Mouse (Mus musculus) testis, postnatal 14 days (tissue): Measurements from ENCODE around the gene 9330161L09Rik.
A peak's percentile ranks its signal among the peaks of the same experiment; 100 is the strongest.

ENCODE experiments used
- DNase-seq: peaks from one replicate; pipeline ENCODE4 v3.0.0; 2021; ENCODE audit warnings: low spot score

The 9330161L09Rik gene

GRCm38 (mm10) chr12:103389348-103389727 is 18.3 kb downstream of the 9330161L09Rik start:
- no peak for DNase-seq

DNA sequence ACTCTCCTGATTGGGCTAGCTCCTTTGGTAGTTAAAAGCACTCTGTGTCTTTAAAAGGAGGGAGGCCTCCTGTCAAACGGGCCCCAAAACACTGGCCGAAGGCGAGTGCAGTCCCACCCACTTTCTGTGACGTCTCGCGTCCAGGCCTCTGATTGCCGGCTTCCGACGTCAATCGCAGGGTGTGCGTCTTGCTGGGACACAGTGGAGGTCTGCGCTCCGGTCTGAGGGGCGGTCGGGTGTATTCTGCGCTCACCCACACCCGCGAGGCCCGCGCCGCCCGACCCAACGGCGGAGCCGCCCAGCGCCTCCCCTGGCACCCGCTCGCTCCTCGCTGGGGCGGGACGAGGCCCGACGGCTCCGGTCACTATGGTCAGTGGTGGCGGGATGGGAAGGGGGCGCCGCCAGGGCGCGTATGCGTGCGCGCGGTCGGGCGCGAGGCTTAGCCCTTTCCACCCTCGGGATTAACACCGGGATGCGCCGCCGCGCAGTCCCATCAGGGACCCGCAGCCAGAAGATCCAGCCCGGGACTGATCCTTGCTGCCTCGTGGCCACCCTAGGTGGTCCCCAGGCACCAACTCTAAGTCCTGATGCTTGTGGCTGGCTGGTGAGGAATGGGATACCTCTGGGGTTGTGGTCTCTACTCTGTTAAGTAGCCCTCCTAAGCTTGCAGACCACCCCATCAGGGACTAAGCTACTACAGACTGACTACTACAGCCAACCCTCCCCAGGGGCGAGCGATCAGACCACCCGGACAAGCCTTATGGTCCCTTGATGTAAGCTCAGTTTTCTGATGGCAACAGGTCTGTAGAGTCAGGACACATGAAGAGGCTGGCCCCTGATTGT is 18.9 kb downstream of the 9330161L09Rik start, which contains the start of gene Otub2:
TSS of gene Otub2 (plus strand) at position 178 of the 843 bp plus-strand sequence.
- peak; percentile 95 for DNase-seq

DNA sequence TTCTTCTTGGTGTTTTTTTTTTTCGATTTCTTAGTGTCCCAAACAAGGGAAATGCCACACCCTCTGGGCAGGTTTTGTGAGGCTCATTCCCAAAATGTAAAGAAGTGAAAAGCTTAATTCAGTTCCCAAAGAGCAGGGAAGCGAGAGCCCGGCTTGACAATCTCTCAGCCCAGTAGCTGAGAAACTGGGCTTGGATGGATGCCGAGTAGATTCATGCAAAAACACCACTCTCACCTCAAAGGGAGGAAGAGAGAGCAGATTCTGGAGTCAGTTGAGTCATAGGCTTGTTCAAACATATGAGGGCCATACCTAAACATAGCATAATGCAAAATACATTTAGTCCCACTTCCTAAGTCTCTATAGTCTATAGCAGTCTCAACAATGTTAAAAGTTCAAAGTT is 27.4 kb downstream of the 9330161L09Rik start:
- no peak for DNase-seq

DNA sequence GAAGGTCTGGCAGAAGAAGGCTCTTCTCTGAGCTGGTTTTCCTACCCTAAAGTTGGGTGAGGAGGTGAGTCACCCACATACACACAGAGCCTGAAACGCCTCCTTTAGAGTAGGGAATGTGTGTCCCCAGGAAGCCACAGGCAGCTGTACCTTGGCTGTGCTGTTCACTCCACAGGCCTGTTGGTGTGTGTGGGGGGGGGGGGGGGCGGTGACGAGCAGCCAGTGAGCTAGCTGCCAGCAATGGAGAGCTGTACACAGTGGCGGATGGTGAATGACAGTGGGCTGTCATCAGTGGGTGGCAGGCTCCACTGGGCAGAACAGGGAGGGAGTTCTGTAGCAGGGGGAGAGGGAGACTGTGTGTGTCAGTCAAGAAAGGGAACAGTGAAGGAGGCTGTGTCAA is 30.8 kb downstream of the 9330161L09Rik start:
- no peak for DNase-seq

DNA sequence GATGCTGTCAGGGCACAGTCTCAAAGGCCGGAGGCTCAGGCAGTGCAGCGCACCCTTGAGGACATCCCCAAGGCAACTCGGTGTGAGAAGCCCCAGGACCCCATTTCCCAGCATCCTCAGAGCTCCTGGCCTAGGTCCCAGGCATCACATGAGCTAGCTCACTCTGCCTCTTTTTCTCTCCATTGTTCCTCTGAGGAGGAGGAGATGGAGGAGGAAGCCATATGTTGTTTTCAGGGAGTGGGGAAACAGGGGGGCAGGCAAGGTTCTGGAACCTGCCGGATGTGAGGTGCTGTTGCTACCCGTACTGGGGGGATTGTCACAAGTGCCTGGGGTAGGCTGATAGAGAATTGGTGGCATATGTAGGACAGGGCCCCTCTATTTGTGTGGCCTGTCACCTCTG is 31.5 kb downstream of the 9330161L09Rik start:
- no peak for DNase-seq

DNA sequence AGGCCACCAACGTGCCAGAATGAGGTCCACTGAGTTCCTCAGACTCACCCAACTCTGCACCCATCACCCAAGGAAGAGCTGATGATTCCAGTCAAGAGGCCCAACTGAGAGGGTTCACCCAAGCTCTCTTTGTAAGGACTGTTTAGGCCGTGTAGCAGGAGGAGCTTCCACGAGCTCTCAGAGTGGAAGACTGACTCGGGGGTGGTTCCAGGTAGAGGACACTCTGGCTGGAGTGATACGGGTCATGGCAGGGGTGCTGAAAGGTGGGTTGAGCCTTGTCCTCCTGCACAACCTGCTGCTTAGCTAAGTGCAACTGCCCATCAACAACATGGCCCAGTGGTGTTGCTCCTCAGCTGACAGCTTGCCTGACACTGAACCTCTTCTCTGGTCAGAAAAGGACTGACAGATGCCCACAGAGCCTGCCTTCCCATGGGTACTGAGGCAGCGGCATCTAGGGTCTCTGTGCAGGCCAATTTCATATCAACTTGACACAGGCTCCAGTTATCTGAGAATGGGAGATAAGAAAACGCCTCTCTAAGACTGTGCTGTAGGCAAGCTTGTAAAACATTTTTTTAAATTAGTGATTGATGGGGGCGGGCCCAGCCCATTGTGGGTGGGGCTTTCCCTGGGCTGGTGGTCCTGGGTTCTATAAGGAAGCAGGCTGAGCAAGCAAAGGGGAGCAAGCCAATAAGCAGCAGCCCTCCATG is 33.9 kb downstream of the 9330161L09Rik start:
- DNase-seq, result no peak

GRCm38 (mm10) chr12:103371711-103372110 is 35.9 kb downstream of the 9330161L09Rik start:
- peak; percentile 62 for DNase-seq

- no peak for DNase-seq
Measured at GRCm38 (mm10) chr12:103370861-103371260, 36.8 kb downstream of the 9330161L09Rik start.

- no peak for DNase-seq
Measured at GRCm38 (mm10) chr12:103368777-103369176, 38.8 kb downstream of the 9330161L09Rik start.

- DNase-seq, result no peak
Measured at GRCm38 (mm10) chr12:103368326-103368669, 39.3 kb downstream of the 9330161L09Rik start.

GRCm38 (mm10) chr12:103367620-103368325 is 39.8 kb downstream of the 9330161L09Rik start:
- DNase-seq, result peak; percentile 82

DNA sequence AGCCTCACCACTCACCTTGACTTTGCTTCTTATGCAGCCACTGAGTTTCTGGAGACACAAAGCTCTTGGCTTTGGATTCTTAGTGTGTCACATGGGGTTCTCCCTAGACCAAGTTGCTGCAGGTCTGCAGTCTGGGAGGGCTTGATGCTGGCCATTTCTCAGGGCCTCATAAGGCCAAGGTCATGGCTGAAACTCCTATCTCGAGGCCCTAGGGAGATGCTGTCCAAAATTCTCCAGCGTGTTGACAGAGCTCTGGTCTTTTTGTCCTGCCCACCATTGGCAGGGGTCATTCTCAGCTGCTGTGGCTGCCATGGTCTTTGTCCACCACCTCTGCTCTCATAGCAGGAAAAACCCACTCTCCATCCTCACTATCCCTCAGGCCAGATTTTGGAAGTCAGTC is 40.4 kb downstream of the 9330161L09Rik start:
- DNase-seq, result peak; percentile 46

DNA sequence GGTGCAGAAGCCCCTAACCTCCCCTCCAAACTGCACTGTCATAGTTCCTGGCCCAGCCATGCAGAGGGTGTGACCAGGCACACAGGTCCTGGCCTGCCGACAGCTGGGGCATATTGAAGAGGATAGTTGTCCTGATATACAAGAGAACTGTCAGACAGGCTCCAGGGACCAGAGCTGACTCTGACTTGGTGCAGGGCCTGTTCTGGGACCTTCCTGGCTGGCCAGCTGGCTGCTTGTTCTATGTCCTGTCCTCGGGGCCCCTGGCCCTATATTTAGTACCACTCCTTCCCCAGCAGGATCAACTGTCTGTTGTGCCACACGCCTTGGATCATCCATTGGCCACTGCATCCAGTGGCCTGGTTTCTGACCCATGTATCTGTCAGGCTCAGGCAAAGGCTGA is 45.3 kb downstream of the 9330161L09Rik start:
- DNase-seq, result no peak

- DNase-seq, result no peak
Measured at GRCm38 (mm10) chr12:103361539-103362307, 45.9 kb downstream of the 9330161L09Rik start.

- DNase-seq, result no peak
Measured at GRCm38 (mm10) chr12:103360812-103361211, 46.8 kb downstream of the 9330161L09Rik start.

- DNase-seq, result no peak
Measured at GRCm38 (mm10) chr12:103358951-103359801, 48.4 kb downstream of the 9330161L09Rik start.

DNA sequence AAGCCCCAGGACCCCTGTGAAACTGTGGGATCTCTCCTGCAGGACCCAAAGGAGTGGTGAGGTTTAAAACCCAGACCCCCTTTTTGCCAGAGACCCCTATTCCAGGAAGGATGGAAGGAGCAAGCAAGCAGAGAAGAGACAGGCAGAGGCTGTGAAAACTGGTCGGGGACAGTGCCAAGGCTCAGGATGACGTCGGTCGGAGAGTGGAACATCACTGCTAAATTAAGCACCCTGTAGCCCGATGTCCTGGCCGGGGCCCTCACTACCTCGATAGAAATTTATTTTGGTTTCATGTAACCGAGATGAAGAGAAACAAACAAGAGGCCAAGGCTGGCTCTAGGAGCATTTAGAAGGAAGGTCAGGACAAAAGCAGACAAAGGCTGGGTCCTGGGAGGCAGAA is 49.4 kb downstream of the 9330161L09Rik start:
- DNase-seq, result no peak
